Mouse (Mus musculus) midbrain, embryonic 15.5 days (tissue): ENCODE data around the gene Osgin1. TPM values are rescaled to one million over a fixed set of nuclear protein-coding genes. Genes with fewer than 3 reads are reported as not detected.

Experiments used
- ATAC-seq: fragments of 200-750 bp; cut with Nextera tagmentation; replicated peaks from 2 replicates; pipeline ENCODE4 v1.8.0; 2017; ENCODE audit warnings: moderate TSS enrichment
- H3K27ac ChIP-seq: fragments of 300-500 bp; sonication (generic); 2 replicates; pipeline ENCODE4 v1.5.1; 2015; ENCODE audit warnings: mild to moderate bottlenecking, inconsistent platforms
- H3K27me3 ChIP-seq: fragments of 300-500 bp; sonication (generic); replicated peaks from 2 replicates; pipeline ENCODE4 v1.6.1; 2015; ENCODE audit warnings: inconsistent platforms
- H3K36me3 ChIP-seq: fragments of 300-500 bp; sonication (generic); replicated peaks from 2 replicates; pipeline ENCODE4 v1.6.1; 2015; ENCODE audit warnings: inconsistent platforms
- H3K4me1 ChIP-seq: fragments of 300-500 bp; sonication (generic); 2 replicates; pipeline ENCODE4 v1.6.1; 2015; ENCODE audit warnings: inconsistent platforms
- H3K4me2 ChIP-seq: fragments of 300-500 bp; sonication (generic); 2 replicates; pipeline ENCODE4 v1.6.1; 2015; ENCODE audit warnings: inconsistent platforms, mild to moderate bottlenecking, moderate library complexity
- H3K4me3 ChIP-seq: fragments of 300-500 bp; sonication (generic); 2 replicates; pipeline ENCODE4 v1.5.1; 2015; ENCODE audit warnings: mild to moderate bottlenecking, inconsistent platforms
- H3K9ac ChIP-seq: fragments of 300-500 bp; sonication (generic); 2 replicates; pipeline ENCODE4 v1.6.1; 2015; ENCODE audit warnings: mild to moderate bottlenecking, inconsistent platforms
- H3K9me3 ChIP-seq: fragments of 300-500 bp; sonication (generic); 2 replicates; pipeline ENCODE4 v1.6.1; 2016; ENCODE audit warnings: inconsistent platforms
- WGBS: fragments of 180-500 bp; shearing (Covaris S2); methylation state at CpG from one replicate; pipeline ENCODE4 v1.1.7; 2015; ENCODE audit warnings: mixed read lengths; 5-methylcytosine and 5-hydroxymethylcytosine counted together
- polyA plus RNA-seq: library from polyadenylated mRNA; unstranded; fragments of >200 nt; fragmentation: Nextera tagmentation; extraction: Ambion mirVana; gene quantifications from 2 replicates; pipeline ENCODE4 v1.2.1, GENCODE M21; 2015

Osgin1 gene
- polyA plus RNA-seq, 1 experiment from 2014 or later: 0.34 TPM

- no peaks in the 10 kb centered on the region for H3K4me1 ChIP-seq
- H3K36me3 ChIP-seq: peaks cover 16% of the 10 kb centered on the region; the same call in 1 of the 2 replicates
- 96% methylated on average over 5 of the region's 5 CpGs for WGBS
Measured at GRCm38 (mm10) chr8:119404648-119405047, 29.3 kb upstream of the Osgin1 start.

GRCm38 (mm10) chr8:119408311-119408710, 25.6 kb upstream of the Osgin1 start:
- Histone ChIP-seq H3K27me3 (no peaks in the 10 kb centered on the region), H3K36me3 (peaks cover 29% of the 10 kb centered on the region), H3K9ac (no peak overlapping the region), H3K27ac (no peak overlapping the region), H3K4me3 (no peak overlapping the region), H3K4me1 (0 out of 2 replicates have a peak, but pooled peaks cover 4% of the 10 kb centered on the region), H3K4me2 (no peak overlapping the region), H3K9me3 (no peaks in the 10 kb centered on the region)
- WGBS: 86% methylated on average over 8 of the region's 8 CpGs
- ATAC-seq: no peak

More at GRCm38 (mm10) chr8:119404648-119405047, 29.3 kb upstream of the Osgin1 start:
- Histone ChIP-seq H3K4me3 (no peak overlapping the region), H3K27me3 (no peaks in the 10 kb centered on the region), H3K9ac (no peak overlapping the region), H3K4me2 (no peak overlapping the region), H3K9me3 (no peaks in the 10 kb centered on the region), H3K27ac (no peak overlapping the region)
- no peak for ATAC-seq

GRCm38 (mm10) chr8:119412037-119412734, 21.7 kb upstream of the Osgin1 start:
- Histone ChIP-seq H3K4me1 (0 out of 2 replicates have a peak, but pooled peaks cover 4% of the 10 kb centered on the region), H3K27ac (no peak overlapping the region), H3K27me3 (no peaks in the 10 kb centered on the region; the same call in 1 of the 2 replicates), H3K4me3 (no peak overlapping the region), H3K9ac (no peak overlapping the region), H3K4me2 (no peak overlapping the region), H3K36me3 (peaks cover 29% of the 10 kb centered on the region), H3K9me3 (no peaks in the 10 kb centered on the region)
- WGBS: 59% methylated on average over 10 of the region's 10 CpGs
- 0 out of 2 replicates have a peak, but pooled peaks have one; percentile 27 for ATAC-seq

- H3K9ac ChIP-seq: peak overlapping the region; percentile 42; the same call in 1 of the 2 replicates
- H3K4me1 ChIP-seq: 0 out of 2 replicates have a peak, but pooled peaks cover 4% of the 10 kb centered on the region
- H3K4me2 ChIP-seq: peak overlapping the region; percentile 46
- H3K4me3 ChIP-seq: peak overlapping the region; percentile 13; the same call in 1 of the 2 replicates
- WGBS: 13% methylated on average over 18 of the region's 18 CpGs
- H3K27ac ChIP-seq: no peak overlapping the region
- H3K9me3 ChIP-seq: no peaks in the 10 kb centered on the region
- peak; percentile 86 for ATAC-seq
- H3K36me3 ChIP-seq: peaks cover 28% of the 10 kb centered on the region
- no peaks in the 10 kb centered on the region; the same call in 1 of the 2 replicates for H3K27me3 ChIP-seq
Measured at GRCm38 (mm10) chr8:119412735-119413498, 21.0 kb upstream of the Osgin1 start.

- 86% methylated on average over 10 of the region's 10 CpGs for WGBS
- no peaks in the 10 kb centered on the region for H3K9me3 ChIP-seq
- 0 out of 2 replicates have a peak, but pooled peaks cover 4% of the 10 kb centered on the region for H3K4me1 ChIP-seq
- no peak for ATAC-seq
- H3K4me2 ChIP-seq: no peak overlapping the region
- peaks cover 22% of the 10 kb centered on the region for H3K36me3 ChIP-seq
- H3K27me3 ChIP-seq: no peaks in the 10 kb centered on the region; the same call in 1 of the 2 replicates
- no peak overlapping the region for H3K9ac ChIP-seq
- no peak overlapping the region for H3K4me3 ChIP-seq
- H3K27ac ChIP-seq: no peak overlapping the region
Measured at GRCm38 (mm10) chr8:119413605-119414004, 20.3 kb upstream of the Osgin1 start.

- H3K4me2 ChIP-seq: no peak overlapping the region
- H3K9ac ChIP-seq: no peak overlapping the region
- 64% methylated on average over 7 of the region's 7 CpGs for WGBS
- H3K27ac ChIP-seq: no peak overlapping the region
- peaks cover 4% of the 10 kb centered on the region; the same call in 1 of the 2 replicates for H3K4me1 ChIP-seq
- H3K4me3 ChIP-seq: no peak overlapping the region
- no peak for ATAC-seq
- no peaks in the 10 kb centered on the region for H3K9me3 ChIP-seq
- no peaks in the 10 kb centered on the region for H3K27me3 ChIP-seq
- no peaks in the 10 kb centered on the region for H3K36me3 ChIP-seq
Measured at GRCm38 (mm10) chr8:119420318-119420717, 13.6 kb upstream of the Osgin1 start.

- ATAC-seq: no peak
- H3K36me3 ChIP-seq: no peaks in the 10 kb centered on the region
- H3K9me3 ChIP-seq: no peaks in the 10 kb centered on the region
- no peak overlapping the region for H3K27ac ChIP-seq
- no peak overlapping the region for H3K9ac ChIP-seq
- 59% methylated on average over 9 of the region's 9 CpGs for WGBS
- H3K4me2 ChIP-seq: no peak overlapping the region
- H3K27me3 ChIP-seq: no peaks in the 10 kb centered on the region
- H3K4me3 ChIP-seq: no peak overlapping the region
- peaks cover 4% of the 10 kb centered on the region; the same call in 1 of the 2 replicates for H3K4me1 ChIP-seq
Measured at GRCm38 (mm10) chr8:119421603-119422122, 12.3 kb upstream of the Osgin1 start.

GRCm38 (mm10) chr8:119422123-119422711, 11.7 kb upstream of the Osgin1 start:
- H3K27ac ChIP-seq: no peak overlapping the region
- no peaks in the 10 kb centered on the region for H3K9me3 ChIP-seq
- WGBS: 66% methylated on average over 9 of the region's 9 CpGs
- no peaks in the 10 kb centered on the region for H3K27me3 ChIP-seq
- no peak for ATAC-seq
- H3K9ac ChIP-seq: no peak overlapping the region
- H3K36me3 ChIP-seq: no peaks in the 10 kb centered on the region
- peaks cover 4% of the 10 kb centered on the region; the same call in 1 of the 2 replicates for H3K4me1 ChIP-seq
- no peak overlapping the region for H3K4me2 ChIP-seq
- H3K4me3 ChIP-seq: no peak overlapping the region

- no peak overlapping the region for H3K4me3 ChIP-seq
Measured at GRCm38 (mm10) chr8:119423631-119424141, 10.2 kb upstream of the Osgin1 start.

GRCm38 (mm10) chr8:119424199-119424733, 9.7 kb upstream of the Osgin1 start:
- ATAC-seq: no peak
- no peak overlapping the region for H3K9ac ChIP-seq
- peaks cover 4% of the 10 kb centered on the region; the same call in 1 of the 2 replicates for H3K4me1 ChIP-seq
- no peak overlapping the region for H3K4me3 ChIP-seq
- no peak overlapping the region for H3K27ac ChIP-seq
- no peak overlapping the region for H3K4me2 ChIP-seq
- no peaks in the 10 kb centered on the region for H3K36me3 ChIP-seq
- H3K9me3 ChIP-seq: no peaks in the 10 kb centered on the region
- no peaks in the 10 kb centered on the region for H3K27me3 ChIP-seq
- WGBS: 92% methylated on average over 10 of the region's 10 CpGs

More at GRCm38 (mm10) chr8:119423631-119424141, 10.2 kb upstream of the Osgin1 start:
- no peak overlapping the region for H3K9ac ChIP-seq
- no peak overlapping the region for H3K4me2 ChIP-seq
- WGBS: 79% methylated on average over 9 of the region's 9 CpGs
- H3K4me1 ChIP-seq: peaks cover 4% of the 10 kb centered on the region; the same call in 1 of the 2 replicates
- H3K27me3 ChIP-seq: no peaks in the 10 kb centered on the region
- no peak for ATAC-seq
- H3K36me3 ChIP-seq: no peaks in the 10 kb centered on the region
- no peaks in the 10 kb centered on the region for H3K9me3 ChIP-seq
- no peak overlapping the region for H3K27ac ChIP-seq

GRCm38 (mm10) chr8:119424740-119425139, 9.2 kb upstream of the Osgin1 start:
- Histone ChIP-seq H3K4me3 (no peak overlapping the region), H3K4me2 (no peak overlapping the region), H3K9me3 (no peaks in the 10 kb centered on the region), H3K9ac (no peak overlapping the region), H3K36me3 (no peaks in the 10 kb centered on the region), H3K27ac (no peak overlapping the region), H3K27me3 (no peaks in the 10 kb centered on the region), H3K4me1 (peaks cover 4% of the 10 kb centered on the region; the same call in 1 of the 2 replicates)
- no peak for ATAC-seq
- 81% methylated on average over 10 of the region's 10 CpGs for WGBS
